Mouse (Mus musculus) heart, postnatal 0 days (tissue): ENCODE measurements around the gene Prkcb.

Experiments used
- CTCF ChIP-seq: IDR thresholded peaks from 2 replicates; pipeline ENCODE4 v1.5.1; 2016; ENCODE audit warnings: antibody characterized with exemption, control low read depth, low read depth
- EP300 ChIP-seq: IDR thresholded peaks from 2 replicates; pipeline ENCODE4 v1.6.1; 2016; ENCODE audit warnings: antibody characterized with exemption, low read depth

DNA sequence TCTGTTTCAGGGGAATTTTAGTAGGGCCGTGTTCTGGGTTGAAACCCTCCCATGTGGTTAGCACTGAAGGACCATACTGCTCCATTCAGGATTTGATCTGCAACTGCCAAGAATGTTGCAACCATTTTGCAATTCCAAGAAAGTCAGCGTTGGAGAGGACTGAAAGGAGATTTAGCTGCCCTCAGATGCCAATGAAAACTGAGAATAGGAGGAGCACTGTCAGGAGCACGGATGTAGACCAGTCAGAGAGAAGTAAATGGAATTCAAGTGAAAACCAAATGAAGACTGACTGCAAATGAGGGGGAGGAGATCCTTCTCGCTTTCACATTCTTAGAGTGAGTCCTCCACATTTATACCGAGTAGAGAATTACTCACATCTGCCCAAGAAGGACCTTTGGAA is 83.4 kb downstream of the Prkcb start:
- TF ChIP-seq CTCF (no peak), EP300 (no peak)
